Mouse (Mus musculus): Measurements from ENCODE around the gene Gm10518.

DNA sequence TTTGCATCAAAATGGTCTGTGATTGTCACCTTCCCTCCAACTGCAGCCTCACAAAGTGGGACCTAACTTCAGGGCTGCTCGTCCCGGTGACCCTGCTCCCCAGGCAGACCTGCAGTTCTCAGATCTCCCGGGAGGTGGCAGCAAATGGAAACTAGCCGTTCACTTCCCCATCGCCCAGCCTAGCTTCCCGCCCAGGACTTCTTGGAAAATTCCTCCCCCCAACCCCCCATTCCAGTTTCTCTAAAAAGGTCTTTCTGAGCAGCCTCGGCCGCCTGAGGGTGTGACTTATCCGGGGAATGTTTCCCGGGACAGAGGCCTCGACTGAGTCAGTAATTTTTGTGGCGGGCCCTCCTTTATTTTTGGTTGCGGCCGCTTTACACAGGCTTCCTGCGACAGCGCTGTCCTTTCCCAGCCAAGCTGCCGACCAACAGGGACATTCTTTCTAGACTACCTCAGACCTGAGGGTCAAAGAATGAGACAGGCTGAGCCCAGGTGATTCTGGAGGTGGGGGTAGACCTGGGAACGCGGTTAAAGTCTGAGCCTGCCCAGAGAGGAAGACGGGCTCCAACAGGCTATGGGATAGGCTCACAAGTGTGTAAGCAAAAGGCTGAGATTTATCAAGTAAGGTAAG, 44.7 kb downstream of the Gm10518 start:
- TF ChIP-seq CTCF (IDR thresholded peaks at IDR 0.05; ENCODE audit: borderline replicate concordance, extremely low read depth, insufficient read depth, insufficient read length): peak; percentile 89
- TF ChIP-seq POLR2A (IDR thresholded peaks at IDR 0.05; ENCODE audit: borderline replicate concordance, extremely low read depth, insufficient read depth, insufficient read length, poor library complexity, severe bottlenecking): no peak

Data from brain, embryonic 14.5 days (tissue).